Mouse (Mus musculus): ENCODE measurements around the gene Gm5089.

GRCm38 (mm10) chr14:122483024-122483385 is 32.1 kb upstream of the Gm5089 start:
- TF ChIP-seq CTCF (IDR thresholded peaks at IDR 0.05; ENCODE audit: borderline replicate concordance, control insufficient read depth, extremely low read depth, insufficient read depth, low read length, poor library complexity) (no peak), POLR2A (IDR thresholded peaks at IDR 0.05; ENCODE audit: control insufficient read depth, extremely low read depth, insufficient read depth, low read length, poor library complexity) (no peak)
